Mouse (Mus musculus): ENCODE data around the gene Ttll9. TPM values are rescaled to one million over a fixed set of nuclear protein-coding genes. Genes with fewer than 3 reads are reported as not detected.
A peak's percentile ranks its signal among the peaks of the same experiment; 100 is the strongest.

The Ttll9 gene
- polyA plus RNA-seq, 1 experiment from 2014 or later = 0.27 TPM

GRCm38 (mm10) chr2:152948438-152949020 lies 13.8 kb upstream of the Ttll9 start:
- Histone ChIP-seq H3K4me2 (ENCODE audit: low read depth, low read length) (no peak overlapping the region), H3K4me1 (ENCODE audit: control insufficient read depth, insufficient read depth, low read length) (peaks cover 5% of the 10 kb centered on the region; the same call in 1 of the 2 replicates), H3K27me3 (ENCODE audit: control insufficient read depth, insufficient read depth, low read length) (peaks cover 57% of the 10 kb centered on the region), H3K9ac (ENCODE audit: low read length) (no peak overlapping the region), H3K27ac (ENCODE audit: low read length) (no peak overlapping the region), H3K36me3 (ENCODE audit: control insufficient read depth, insufficient read depth, low read length) (no peaks in the 10 kb centered on the region), H3K9me3 (replicated peaks; ENCODE audit: control insufficient read depth, low read length) (no peaks in the 10 kb centered on the region), H3K4me3 (replicated peaks; ENCODE audit: low read length) (no peak overlapping the region)
- WGBS = 80% methylated on average over 5 of the region's 5 CpGs
- ATAC-seq (ENCODE audit: insufficient read depth, low FRiP score) = no peak

DNA sequence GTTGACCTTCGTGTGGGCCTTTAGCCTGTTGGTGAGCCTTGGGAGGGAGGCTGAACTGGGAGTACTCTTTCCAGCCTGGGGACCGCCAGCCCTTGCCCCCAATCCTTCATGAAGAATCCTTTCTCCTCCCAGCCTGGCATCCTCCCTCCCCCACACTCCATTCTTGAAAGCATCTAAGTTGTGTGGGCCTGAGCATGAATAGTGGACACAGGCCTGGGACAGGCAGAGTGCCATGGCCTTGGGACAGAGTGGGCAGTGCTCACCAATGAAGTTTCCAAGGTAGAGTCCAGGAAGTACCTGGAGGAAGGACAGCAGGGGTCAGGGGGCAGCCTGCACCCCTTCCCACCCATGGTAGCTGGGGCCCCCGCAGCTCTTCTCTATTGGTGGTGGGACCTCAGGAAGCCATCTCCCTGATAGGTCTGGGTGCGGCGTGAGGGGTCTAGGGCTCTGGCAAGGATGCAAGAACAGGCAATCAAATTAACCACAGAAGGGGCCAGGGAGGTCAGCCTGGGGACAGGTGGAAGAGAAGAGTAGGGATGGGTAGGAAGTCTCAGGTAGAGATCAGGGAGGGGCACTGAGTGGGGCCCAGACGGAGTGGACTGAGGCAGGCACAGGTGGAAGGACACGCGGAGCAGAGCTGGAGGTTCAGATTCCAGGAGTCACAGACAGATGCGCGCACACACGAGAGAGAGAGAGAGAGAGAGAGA lies 11.8 kb upstream of the Ttll9 start:
- Histone ChIP-seq H3K9me3 (replicated peaks; ENCODE audit: control insufficient read depth, low read length) (no peaks in the 10 kb centered on the region), H3K9ac (ENCODE audit: low read length) (no peak overlapping the region), H3K27me3 (ENCODE audit: control insufficient read depth, insufficient read depth, low read length) (peaks cover 39% of the 10 kb centered on the region), H3K4me3 (replicated peaks; ENCODE audit: low read length) (no peak overlapping the region), H3K4me2 (ENCODE audit: low read depth, low read length) (peak overlapping the region; percentile 74), H3K4me1 (ENCODE audit: control insufficient read depth, insufficient read depth, low read length) (0 out of 2 replicates have a peak, but pooled peaks cover 4% of the 10 kb centered on the region), H3K27ac (ENCODE audit: low read length) (no peak overlapping the region), H3K36me3 (ENCODE audit: control insufficient read depth, insufficient read depth, low read length) (no peaks in the 10 kb centered on the region)
- ATAC-seq (ENCODE audit: insufficient read depth, low FRiP score) = no peak
- 41% methylated on average over 11 of the region's 11 CpGs for WGBS

GRCm38 (mm10) chr2:152951065-152951849 lies 11.0 kb upstream of the Ttll9 start, which contains the start of gene Dusp15:
Gene Dusp15 (minus strand): TSS chr2:152951698.
- no peaks in the 10 kb centered on the region for H3K36me3 ChIP-seq (ENCODE audit: control insufficient read depth, insufficient read depth, low read length)
- no peak within 1 kb of the TSS for H3K27ac ChIP-seq (ENCODE audit: low read length)
- H3K27me3 ChIP-seq (ENCODE audit: control insufficient read depth, insufficient read depth, low read length) = peaks cover 32% of the 10 kb centered on the region
- WGBS = under 1% methylated on average over 50 of the region's 54 CpGs
- 0 out of 2 replicates have a peak, but pooled peaks cover 4% of the 10 kb centered on the region for H3K4me1 ChIP-seq (ENCODE audit: control insufficient read depth, insufficient read depth, low read length)
- peak; percentile 57; the same call in 1 of the 2 replicates for ATAC-seq (ENCODE audit: insufficient read depth, low FRiP score)
- H3K4me3 ChIP-seq (replicated peaks; ENCODE audit: low read length) = peak within 1 kb of the TSS; percentile 51
- no peaks in the 10 kb centered on the region for H3K9me3 ChIP-seq (replicated peaks; ENCODE audit: control insufficient read depth, low read length)
- H3K4me2 ChIP-seq (ENCODE audit: low read depth, low read length) = peak within 1 kb of the TSS; percentile 74
- peak within 1 kb of the TSS; percentile 60 for H3K9ac ChIP-seq (ENCODE audit: low read length)

DNA sequence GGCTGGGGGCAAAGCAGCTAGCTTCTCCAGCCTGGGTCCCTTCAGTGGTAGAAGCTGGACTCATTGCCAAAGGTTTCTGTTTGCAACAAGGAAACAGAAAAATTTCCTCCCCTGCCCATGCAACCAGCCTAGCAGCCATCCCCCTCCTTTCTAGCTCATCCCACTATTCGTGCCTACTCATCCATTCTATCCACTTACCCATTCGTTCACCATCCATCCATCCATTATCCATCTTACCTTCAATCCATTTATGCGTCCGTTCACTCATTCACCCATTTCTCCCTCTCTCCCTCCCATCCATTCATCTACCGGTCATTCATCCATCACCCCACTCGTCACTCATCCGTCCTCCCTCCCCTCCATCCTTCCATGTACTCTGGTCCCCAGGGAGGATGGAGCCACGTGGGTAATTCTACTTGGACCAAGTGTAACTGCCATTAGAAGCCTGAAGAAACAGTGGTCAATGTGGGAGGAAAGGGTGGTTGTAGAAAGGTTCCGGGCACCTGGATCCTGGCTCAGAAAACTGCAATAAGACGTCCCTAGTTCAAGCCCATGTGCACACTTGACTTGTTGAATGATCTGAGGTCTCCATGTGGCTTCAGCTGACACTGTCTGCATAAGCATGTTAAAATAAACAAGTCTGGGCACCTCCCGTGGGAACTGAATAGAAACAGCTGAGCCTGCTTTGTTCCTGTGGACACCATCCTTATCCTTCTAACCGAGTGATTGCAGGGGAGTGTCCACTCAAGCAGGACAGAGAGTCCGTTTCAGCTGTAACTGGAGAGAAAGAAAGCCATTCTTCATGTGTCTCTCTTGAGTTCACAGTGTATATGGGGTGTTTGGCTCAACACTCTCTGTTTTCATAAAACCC lies 10.2 kb upstream of the Ttll9 start:
- H3K27ac ChIP-seq (ENCODE audit: low read length) = no peak overlapping the region
- 0 out of 2 replicates have a peak, but pooled peaks cover 4% of the 10 kb centered on the region for H3K4me1 ChIP-seq (ENCODE audit: control insufficient read depth, insufficient read depth, low read length)
- no peaks in the 10 kb centered on the region for H3K9me3 ChIP-seq (replicated peaks; ENCODE audit: control insufficient read depth, low read length)
- H3K9ac ChIP-seq (ENCODE audit: low read length) = peak overlapping the region; percentile 60; the same call in 1 of the 2 replicates
- peak; percentile 11; the same call in 1 of the 2 replicates for ATAC-seq (ENCODE audit: insufficient read depth, low FRiP score)
- peak overlapping the region; percentile 74 for H3K4me2 ChIP-seq (ENCODE audit: low read depth, low read length)
- peaks cover 31% of the 10 kb centered on the region for H3K27me3 ChIP-seq (ENCODE audit: control insufficient read depth, insufficient read depth, low read length)
- no peaks in the 10 kb centered on the region for H3K36me3 ChIP-seq (ENCODE audit: control insufficient read depth, insufficient read depth, low read length)
- H3K4me3 ChIP-seq (replicated peaks; ENCODE audit: low read length) = peak overlapping the region; percentile 51
- WGBS = 15% methylated on average over 13 of the region's 13 CpGs

DNA sequence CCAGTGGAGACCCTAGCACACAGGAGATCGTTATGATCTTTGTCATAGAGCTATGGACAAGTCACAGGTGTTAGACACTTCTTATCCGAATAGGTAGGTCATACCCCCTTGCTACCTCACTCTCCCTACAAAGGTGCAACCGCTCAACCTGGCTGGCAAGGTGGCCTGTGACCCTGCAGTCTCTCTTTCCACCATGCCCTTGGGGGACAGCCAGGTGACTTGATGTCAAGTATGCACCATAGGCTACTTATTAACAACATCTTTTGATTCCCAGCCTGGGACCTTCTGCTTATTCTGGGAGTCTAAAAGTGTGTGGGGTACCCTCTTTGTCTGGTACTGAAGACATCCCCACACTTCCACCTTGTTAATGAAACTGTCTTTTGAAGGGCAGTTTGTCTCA lies 4.2 kb upstream of the Ttll9 start:
- Histone ChIP-seq H3K27ac (ENCODE audit: low read length) (no peak overlapping the region), H3K9me3 (replicated peaks; ENCODE audit: control insufficient read depth, low read length) (no peaks in the 10 kb centered on the region), H3K36me3 (ENCODE audit: control insufficient read depth, insufficient read depth, low read length) (no peaks in the 10 kb centered on the region), H3K27me3 (ENCODE audit: control insufficient read depth, insufficient read depth, low read length) (no peaks in the 10 kb centered on the region; the same call in none of the 2 replicates), H3K4me2 (ENCODE audit: low read depth, low read length) (no peak overlapping the region), H3K9ac (ENCODE audit: low read length) (no peak overlapping the region), H3K4me3 (replicated peaks; ENCODE audit: low read length) (no peak overlapping the region), H3K4me1 (ENCODE audit: control insufficient read depth, insufficient read depth, low read length) (no peaks in the 10 kb centered on the region)
- WGBS = 70% methylated on average over 3 of the region's 3 CpGs
- ATAC-seq (ENCODE audit: insufficient read depth, low FRiP score) = no peak

DNA sequence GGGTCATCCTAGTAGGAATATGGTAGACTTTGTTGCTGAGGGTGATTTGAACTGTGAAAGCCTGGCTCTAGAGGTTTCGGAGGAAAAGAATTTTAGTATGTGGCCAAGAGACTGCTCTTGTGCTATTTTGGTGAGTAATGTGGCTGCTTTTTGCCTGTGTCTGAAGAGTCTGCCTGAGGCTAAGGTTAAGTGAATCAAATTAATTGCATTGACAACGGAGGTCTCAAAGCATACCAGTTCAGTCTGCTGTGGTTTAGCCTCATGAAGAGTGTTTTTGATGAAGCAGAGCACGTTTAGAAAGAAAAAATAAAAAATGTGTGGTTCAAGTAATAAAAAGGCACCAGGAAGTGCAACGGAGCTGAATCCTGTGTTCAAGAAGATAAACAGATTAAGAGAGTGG lies 3.3 kb downstream of the Ttll9 start:
- Histone ChIP-seq H3K4me1 (ENCODE audit: control insufficient read depth, insufficient read depth, low read length) (no peaks in the 10 kb centered on the region), H3K36me3 (ENCODE audit: control insufficient read depth, insufficient read depth, low read length) (no peaks in the 10 kb centered on the region), H3K27ac (ENCODE audit: low read length) (no peak overlapping the region), H3K9me3 (replicated peaks; ENCODE audit: control insufficient read depth, low read length) (no peaks in the 10 kb centered on the region), H3K9ac (ENCODE audit: low read length) (no peak overlapping the region), H3K27me3 (ENCODE audit: control insufficient read depth, insufficient read depth, low read length) (no peaks in the 10 kb centered on the region), H3K4me2 (ENCODE audit: low read depth, low read length) (no peak overlapping the region), H3K4me3 (replicated peaks; ENCODE audit: low read length) (no peak overlapping the region)
- ATAC-seq (ENCODE audit: insufficient read depth, low FRiP score) = no peak
- 57% methylated on average over 4 of the region's 4 CpGs for WGBS

DNA sequence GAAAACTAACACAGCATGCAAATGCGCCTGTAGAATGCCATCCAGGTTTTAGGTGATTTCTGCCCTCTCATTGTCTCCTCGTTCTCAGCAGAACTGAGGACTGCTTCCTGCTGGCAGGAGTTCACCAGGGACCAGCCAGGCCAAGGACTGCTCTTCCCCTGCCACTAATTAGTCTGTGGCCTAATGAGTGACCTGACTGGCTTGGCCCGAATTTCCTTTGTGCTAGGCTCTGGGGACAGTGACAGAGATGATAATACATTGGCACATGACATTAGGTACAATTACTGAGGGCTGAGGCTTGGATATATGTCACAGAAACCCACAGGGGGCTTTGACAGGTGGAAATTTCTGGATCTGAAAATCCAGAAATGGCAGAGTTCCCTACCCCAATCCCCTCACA lies 14.7 kb downstream of the Ttll9 start:
- H3K9ac ChIP-seq (ENCODE audit: low read length) = no peak overlapping the region
- no peak for ATAC-seq (ENCODE audit: insufficient read depth, low FRiP score)
- WGBS = 67% methylated on average over 3 of the region's 3 CpGs
- no peaks in the 10 kb centered on the region for H3K27me3 ChIP-seq (ENCODE audit: control insufficient read depth, insufficient read depth, low read length)
- H3K36me3 ChIP-seq (ENCODE audit: control insufficient read depth, insufficient read depth, low read length) = no peaks in the 10 kb centered on the region
- H3K27ac ChIP-seq (ENCODE audit: low read length) = no peak overlapping the region
- H3K4me1 ChIP-seq (ENCODE audit: control insufficient read depth, insufficient read depth, low read length) = no peaks in the 10 kb centered on the region
- no peak overlapping the region for H3K4me2 ChIP-seq (ENCODE audit: low read depth, low read length)
- H3K9me3 ChIP-seq (replicated peaks; ENCODE audit: control insufficient read depth, low read length) = no peaks in the 10 kb centered on the region
- H3K4me3 ChIP-seq (replicated peaks; ENCODE audit: low read length) = no peak overlapping the region

- 52% methylated on average over 1 of the region's 1 CpGs for WGBS
- H3K36me3 ChIP-seq (ENCODE audit: control insufficient read depth, insufficient read depth, low read length) = no peaks in the 10 kb centered on the region
- no peak overlapping the region for H3K4me2 ChIP-seq (ENCODE audit: low read depth, low read length)
- no peak for ATAC-seq (ENCODE audit: insufficient read depth, low FRiP score)
- no peaks in the 10 kb centered on the region for H3K27me3 ChIP-seq (ENCODE audit: control insufficient read depth, insufficient read depth, low read length)
- no peaks in the 10 kb centered on the region for H3K9me3 ChIP-seq (replicated peaks; ENCODE audit: control insufficient read depth, low read length)
- H3K4me1 ChIP-seq (ENCODE audit: control insufficient read depth, insufficient read depth, low read length) = no peaks in the 10 kb centered on the region
- H3K9ac ChIP-seq (ENCODE audit: low read length) = no peak overlapping the region
- no peak overlapping the region for H3K27ac ChIP-seq (ENCODE audit: low read length)
- no peak overlapping the region for H3K4me3 ChIP-seq (replicated peaks; ENCODE audit: low read length)
These were observed 23.3 kb downstream of the Ttll9 start for GRCm38 (mm10) chr2:152985582-152985981.
